Mouse (Mus musculus) neural tube, embryonic 11.5 days (tissue): ENCODE measurements at regions not wholly inside any gene's neighbourhood (a gene's known extent, or its start where the extent isn't known, plus 50 kb on each side); places are given as distances from the start of the nearest gene placed in this dataset.

Experiments used
- ATAC-seq: fragments of 200-750 bp; cut with Nextera tagmentation; 2 replicates; pipeline ENCODE4 v1.8.0; 2017; ENCODE audit warnings: moderate number of reproducible peaks, mild to moderate bottlenecking, moderate TSS enrichment, moderate library complexity; ENCODE audit not compliant: insufficient read depth, low FRiP score, low TSS enrichment
- DNase-seq: peaks from one replicate; pipeline ENCODE4 v3.0.0-alpha.2; 2015; ENCODE audit warnings: low spot score
- H3K27ac ChIP-seq: fragments of 300-500 bp; sonication (generic); 2 replicates; pipeline ENCODE4 v1.5.1; 2014; ENCODE audit warnings: low read depth, mild to moderate bottlenecking, low read length
- H3K27me3 ChIP-seq: fragments of 300-500 bp; sonication (generic); 2 replicates; pipeline ENCODE4 v1.6.1; 2014; ENCODE audit warnings: mild to moderate bottlenecking, low read length, mixed read lengths; ENCODE audit not compliant: control insufficient read depth, insufficient read depth
- H3K36me3 ChIP-seq: fragments of 300-500 bp; sonication (generic); 2 replicates; pipeline ENCODE4 v1.6.1; 2014; ENCODE audit warnings: mild to moderate bottlenecking, low read length, moderate library complexity, mixed read lengths; ENCODE audit not compliant: control insufficient read depth, insufficient read depth
- H3K4me1 ChIP-seq: fragments of 300-500 bp; sonication (generic); 2 replicates; pipeline ENCODE4 v1.6.1; 2014; ENCODE audit warnings: low read length, mixed read lengths; ENCODE audit not compliant: control insufficient read depth, insufficient read depth
- H3K4me2 ChIP-seq: fragments of 300-500 bp; sonication (generic); 2 replicates; pipeline ENCODE4 v1.6.1; 2014; ENCODE audit warnings: low read depth, mild to moderate bottlenecking, moderate library complexity
- H3K4me3 ChIP-seq: fragments of 300-500 bp; sonication (generic); 2 replicates; pipeline ENCODE4 v1.5.1; 2014; ENCODE audit warnings: low read depth, low read length
- H3K9ac ChIP-seq: fragments of 300-500 bp; sonication (generic); 2 replicates; pipeline ENCODE4 v1.6.1; 2014; ENCODE audit warnings: mild to moderate bottlenecking, low read length
- H3K9me3 ChIP-seq: fragments of 300-500 bp; sonication (generic); 2 replicates; pipeline ENCODE4 v1.6.1; 2016; ENCODE audit warnings: low read length; ENCODE audit not compliant: control insufficient read depth
- WGBS: fragments of 180-500 bp; shearing (Covaris S2); extraction: QIAGEN DNeasy Blood & Tissue Kit; methylation state at CpG from one replicate; pipeline ENCODE4 v1.1.7; 2014; 5-methylcytosine and 5-hydroxymethylcytosine counted together

GRCm38 (mm10) chr2:133614672-133615071 is 62.7 kb downstream of the Bmp2 start:
- 29% methylated on average over 4 of the region's 4 CpGs for WGBS

GRCm38 (mm10) chr2:133615299-133615698 is 63.3 kb downstream of the Bmp2 start:
- no peak for ATAC-seq
- no peak overlapping the region for H3K27ac ChIP-seq
- H3K27me3 ChIP-seq: no peaks in the 10 kb centered on the region
- WGBS: 85% methylated on average over 3 of the region's 3 CpGs
- no peaks in the 10 kb centered on the region for H3K36me3 ChIP-seq
- H3K9me3 ChIP-seq: no peaks in the 10 kb centered on the region
- no peak overlapping the region for H3K4me3 ChIP-seq
- no peak for DNase-seq
- H3K9ac ChIP-seq: no peak overlapping the region
- H3K4me2 ChIP-seq: no peak overlapping the region
- no peaks in the 10 kb centered on the region for H3K4me1 ChIP-seq

More at GRCm38 (mm10) chr2:133614672-133615071, 62.7 kb downstream of the Bmp2 start:
- Histone ChIP-seq H3K9me3 (no peaks in the 10 kb centered on the region), H3K4me2 (no peak overlapping the region), H3K4me1 (no peaks in the 10 kb centered on the region), H3K27ac (no peak overlapping the region), H3K4me3 (no peak overlapping the region), H3K27me3 (no peaks in the 10 kb centered on the region), H3K9ac (no peak overlapping the region), H3K36me3 (no peaks in the 10 kb centered on the region)
- DNase-seq (peak; percentile 61), ATAC-seq (peak; percentile 82)

- no peak overlapping the region for H3K9ac ChIP-seq
- no peak overlapping the region for H3K27ac ChIP-seq
- H3K9me3 ChIP-seq: no peaks in the 10 kb centered on the region
- H3K4me2 ChIP-seq: no peak overlapping the region
- no peaks in the 10 kb centered on the region for H3K36me3 ChIP-seq
- 83% methylated on average over 3 of the region's 3 CpGs for WGBS
- ATAC-seq (no peak), DNase-seq (no peak)
- no peak overlapping the region for H3K4me3 ChIP-seq
- H3K27me3 ChIP-seq: no peaks in the 10 kb centered on the region
- no peaks in the 10 kb centered on the region for H3K4me1 ChIP-seq
These were observed 65.4 kb downstream of the Bmp2 start for GRCm38 (mm10) chr2:133617317-133617835.

- no peaks in the 10 kb centered on the region for H3K9me3 ChIP-seq
- H3K9ac ChIP-seq: no peak overlapping the region
- ATAC-seq (no peak), DNase-seq (no peak)
- H3K27me3 ChIP-seq: no peaks in the 10 kb centered on the region
- 19% methylated on average over 2 of the region's 2 CpGs for WGBS
- no peaks in the 10 kb centered on the region for H3K4me1 ChIP-seq
- H3K4me2 ChIP-seq: no peak overlapping the region
- H3K36me3 ChIP-seq: no peaks in the 10 kb centered on the region
- H3K27ac ChIP-seq: no peak overlapping the region
- no peak overlapping the region for H3K4me3 ChIP-seq
These were observed 70.6 kb downstream of the Bmp2 start for GRCm38 (mm10) chr2:133622523-133622922.

GRCm38 (mm10) chr2:133625542-133625941 is 73.6 kb downstream of the Bmp2 start:
- Histone ChIP-seq H3K4me3 (no peak overlapping the region), H3K27ac (no peak overlapping the region), H3K4me1 (no peaks in the 10 kb centered on the region), H3K36me3 (no peaks in the 10 kb centered on the region), H3K9me3 (no peaks in the 10 kb centered on the region), H3K4me2 (no peak overlapping the region), H3K9ac (no peak overlapping the region), H3K27me3 (no peaks in the 10 kb centered on the region)
- no peak for ATAC-seq
- WGBS: 60% methylated on average over 2 of the region's 2 CpGs
- no peak for DNase-seq

GRCm38 (mm10) chr2:133628874-133629273 is 76.9 kb downstream of the Bmp2 start:
- H3K4me1 ChIP-seq: no peaks in the 10 kb centered on the region
- H3K4me3 ChIP-seq: no peak overlapping the region
- H3K36me3 ChIP-seq: no peaks in the 10 kb centered on the region
- DNase-seq: no peak
- no peaks in the 10 kb centered on the region for H3K9me3 ChIP-seq
- no peak overlapping the region for H3K9ac ChIP-seq
- ATAC-seq: no peak
- no peak overlapping the region for H3K4me2 ChIP-seq
- WGBS: 71% methylated on average over 6 of the region's 6 CpGs
- H3K27me3 ChIP-seq: no peaks in the 10 kb centered on the region
- no peak overlapping the region for H3K27ac ChIP-seq

GRCm38 (mm10) chr2:133635434-133635833 is 83.5 kb downstream of the Bmp2 start:
- no peak for ATAC-seq
- WGBS: 20% methylated on average over 1 of the region's 1 CpGs
- H3K9me3 ChIP-seq: no peaks in the 10 kb centered on the region
- no peak overlapping the region for H3K27ac ChIP-seq
- no peak overlapping the region for H3K4me3 ChIP-seq
- H3K4me1 ChIP-seq: no peaks in the 10 kb centered on the region
- no peak overlapping the region for H3K4me2 ChIP-seq
- DNase-seq: peak; percentile 20
- no peaks in the 10 kb centered on the region for H3K36me3 ChIP-seq
- no peak overlapping the region for H3K9ac ChIP-seq
- no peaks in the 10 kb centered on the region for H3K27me3 ChIP-seq

GRCm38 (mm10) chr2:133649874-133650481 is 98.0 kb downstream of the Bmp2 start:
- Histone ChIP-seq H3K27me3 (no peaks in the 10 kb centered on the region), H3K4me1 (no peaks in the 10 kb centered on the region), H3K27ac (no peak overlapping the region), H3K9me3 (no peaks in the 10 kb centered on the region), H3K36me3 (no peaks in the 10 kb centered on the region), H3K4me2 (no peak overlapping the region), H3K9ac (no peak overlapping the region), H3K4me3 (no peak overlapping the region)
- DNase-seq (no peak), ATAC-seq (no peak)
- 55% methylated on average over 6 of the region's 6 CpGs for WGBS

- WGBS: 78% methylated on average over 9 of the region's 9 CpGs
- ATAC-seq: no peak
- Histone ChIP-seq H3K4me1 (no peaks in the 10 kb centered on the region), H3K36me3 (no peaks in the 10 kb centered on the region), H3K27ac (no peak overlapping the region), H3K9ac (no peak overlapping the region), H3K4me2 (no peak overlapping the region), H3K9me3 (no peaks in the 10 kb centered on the region), H3K27me3 (no peaks in the 10 kb centered on the region), H3K4me3 (no peak overlapping the region)
- no peak for DNase-seq
These were observed 114.5 kb downstream of the Bmp2 start for GRCm38 (mm10) chr2:133666331-133667054.
